Mouse (Mus musculus): ENCODE measurements around the gene S100a4. TPM values are rescaled to one million over a fixed set of nuclear protein-coding genes. Genes with fewer than 3 reads are reported as not detected.

The S100a4 gene
- polyA plus RNA-seq, 1 experiment, result 16.9 TPM

DNA sequence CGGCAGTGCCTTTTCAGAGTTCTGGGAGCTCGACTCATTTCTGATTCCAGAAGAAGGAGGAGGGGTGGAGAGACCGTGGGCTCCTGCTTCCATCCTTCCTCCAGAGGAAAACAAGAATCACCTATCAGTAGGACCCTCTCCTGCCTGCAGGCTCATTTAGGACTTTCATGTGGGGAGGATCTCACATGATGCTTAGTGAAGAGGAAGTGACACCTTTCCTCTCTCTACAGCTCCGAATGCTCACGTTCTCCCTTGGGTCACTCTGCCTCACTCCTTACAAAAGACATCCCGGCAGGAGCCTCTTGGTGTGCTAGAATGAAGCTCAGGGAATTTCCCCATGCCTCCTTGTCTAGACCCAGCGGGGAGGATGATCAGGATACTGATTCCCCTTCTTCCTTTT, 18.0 kb downstream of the S100a4 start:
- TF ChIP-seq POLR2A (IDR thresholded peaks at IDR 0.05; ENCODE audit: low read depth, low read length), result no peak
- TF ChIP-seq CTCF (conservative IDR thresholded peaks at IDR 0.05; ENCODE audit: insufficient read depth, insufficient read length, low read depth, low read length), result no peak
- WGBS, result 57% methylated on average over 7 of the region's 7 CpGs
- Histone ChIP-seq H3K27ac (ENCODE audit: insufficient read depth, low read depth, low read length) (no peak overlapping the region), H3K36me3 (ENCODE audit: control insufficient read depth, insufficient read depth, low read length) (no peaks in the 10 kb centered on the region), H3K4me3 (ENCODE audit: insufficient read depth, low read depth, low read length) (no peak overlapping the region), H3K27me3 (replicated peaks; ENCODE audit: control insufficient read depth, insufficient read depth, low read length) (no peaks in the 10 kb centered on the region), H3K4me1 (ENCODE audit: control insufficient read depth, insufficient read depth, low read length) (no peaks in the 10 kb centered on the region)
- DNase-seq, result no peak

DNA sequence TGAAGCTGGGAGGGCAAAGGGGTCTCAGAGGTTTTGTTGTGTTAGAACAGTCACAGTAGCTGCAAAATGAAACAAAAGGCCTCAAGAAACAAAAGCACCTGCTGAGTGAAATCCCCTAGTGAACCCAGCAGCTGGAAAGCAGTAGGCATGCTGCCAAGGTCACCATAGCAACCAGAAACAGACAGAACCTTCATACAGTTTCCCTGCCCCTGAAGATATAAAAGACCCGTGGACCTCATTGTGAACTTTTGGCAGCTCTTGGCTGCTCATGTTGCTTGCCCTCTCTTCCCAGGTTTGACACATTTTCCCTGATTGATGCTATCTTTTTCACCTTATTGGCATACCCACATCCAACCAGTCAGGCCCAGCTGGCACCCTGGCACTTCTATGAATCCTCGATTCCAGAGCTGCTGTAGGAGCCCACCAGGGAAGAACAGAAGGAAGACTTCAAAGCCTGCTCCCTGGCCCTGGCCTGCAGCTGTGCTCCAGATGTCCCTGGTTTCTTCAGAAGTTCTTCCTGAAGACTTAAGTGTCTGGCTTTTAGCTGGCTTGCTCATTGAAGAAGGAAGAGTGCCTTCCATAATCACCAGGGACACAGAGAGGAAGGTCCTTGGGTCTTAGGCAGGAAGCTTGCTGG, 20.0 kb downstream of the S100a4 start:
- H3K36me3 ChIP-seq (ENCODE audit: control insufficient read depth, insufficient read depth, low read length), result no peaks in the 10 kb centered on the region
- DNase-seq, result peak; percentile 38
- H3K27me3 ChIP-seq (replicated peaks; ENCODE audit: control insufficient read depth, insufficient read depth, low read length), result no peaks in the 10 kb centered on the region
- 18% methylated on average over 2 of the region's 2 CpGs for WGBS
- no peak overlapping the region for H3K4me3 ChIP-seq (ENCODE audit: insufficient read depth, low read depth, low read length)
- no peak for TF ChIP-seq POLR2A (IDR thresholded peaks at IDR 0.05; ENCODE audit: low read depth, low read length)
- no peak for TF ChIP-seq CTCF (conservative IDR thresholded peaks at IDR 0.05; ENCODE audit: insufficient read depth, insufficient read length, low read depth, low read length)
- no peaks in the 10 kb centered on the region for H3K4me1 ChIP-seq (ENCODE audit: control insufficient read depth, insufficient read depth, low read length)
- H3K27ac ChIP-seq (ENCODE audit: insufficient read depth, low read depth, low read length), result no peak overlapping the region

DNA sequence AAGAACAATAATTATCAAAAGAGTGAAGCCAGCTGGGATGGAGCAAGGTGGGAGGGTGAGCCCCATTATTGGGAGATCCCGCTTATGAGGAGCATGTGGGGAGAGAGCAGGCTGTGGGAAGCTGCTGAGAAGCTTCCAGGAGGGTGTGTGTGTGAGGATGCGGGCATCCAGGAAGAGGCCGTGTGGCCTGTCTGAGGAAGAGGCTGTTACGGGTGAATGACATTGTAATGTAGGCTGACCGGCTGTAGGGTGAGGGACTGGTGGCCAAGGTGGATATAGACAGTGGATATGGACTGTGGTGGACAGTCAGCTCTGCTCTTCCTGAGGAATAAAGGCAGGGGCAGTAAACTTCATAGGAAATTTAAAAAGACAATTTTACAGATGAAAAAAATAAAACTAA, 21.9 kb downstream of the S100a4 start:
- WGBS, result 73% methylated on average over 5 of the region's 5 CpGs
- H3K27ac ChIP-seq (ENCODE audit: insufficient read depth, low read depth, low read length), result no peak overlapping the region
- no peaks in the 10 kb centered on the region for H3K27me3 ChIP-seq (replicated peaks; ENCODE audit: control insufficient read depth, insufficient read depth, low read length)
- DNase-seq, result no peak
- H3K4me3 ChIP-seq (ENCODE audit: insufficient read depth, low read depth, low read length), result no peak overlapping the region
- H3K4me1 ChIP-seq (ENCODE audit: control insufficient read depth, insufficient read depth, low read length), result no peaks in the 10 kb centered on the region
- no peak for TF ChIP-seq CTCF (conservative IDR thresholded peaks at IDR 0.05; ENCODE audit: insufficient read depth, insufficient read length, low read depth, low read length)
- TF ChIP-seq POLR2A (IDR thresholded peaks at IDR 0.05; ENCODE audit: low read depth, low read length), result no peak
- H3K36me3 ChIP-seq (ENCODE audit: control insufficient read depth, insufficient read depth, low read length), result no peaks in the 10 kb centered on the region

DNA sequence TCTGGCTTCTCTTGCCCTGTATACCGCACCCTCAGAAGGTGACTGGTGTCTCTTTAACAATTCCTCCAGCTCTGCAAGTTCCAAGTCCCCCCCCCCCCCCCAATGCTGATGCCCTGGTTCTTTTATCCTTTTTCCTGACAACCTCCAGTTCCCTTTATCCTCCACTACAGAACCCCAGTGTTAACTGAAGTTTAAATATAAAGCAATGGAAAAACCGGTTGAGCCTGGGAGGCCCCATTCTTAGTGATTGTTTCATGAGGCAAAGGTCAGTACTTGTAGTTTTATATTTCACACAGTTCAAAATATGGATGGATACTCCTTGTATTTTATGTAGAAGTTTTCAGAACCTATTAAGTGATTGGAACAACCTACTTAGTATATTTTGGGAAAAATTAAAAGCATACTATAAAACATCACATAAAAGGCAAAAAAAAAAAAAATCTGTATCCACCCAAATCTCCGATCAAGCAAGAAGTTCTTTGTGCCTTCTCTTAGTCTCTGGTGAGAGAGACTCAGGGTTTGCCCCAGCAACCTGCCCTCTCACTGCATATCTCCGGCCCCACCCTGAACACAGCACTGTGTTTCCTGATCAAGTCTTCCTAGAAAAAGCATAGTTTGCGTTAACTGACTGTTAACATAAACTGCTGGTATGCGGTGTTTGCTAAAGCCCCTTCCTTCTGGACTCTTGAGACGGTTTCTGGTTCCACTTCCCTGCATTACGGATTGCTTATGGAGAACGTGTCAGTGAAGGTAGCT, 22.9 kb downstream of the S100a4 start:
- no peak for TF ChIP-seq CTCF (conservative IDR thresholded peaks at IDR 0.05; ENCODE audit: insufficient read depth, insufficient read length, low read depth, low read length)
- TF ChIP-seq POLR2A (IDR thresholded peaks at IDR 0.05; ENCODE audit: low read depth, low read length), result no peak
- Histone ChIP-seq H3K4me1 (ENCODE audit: control insufficient read depth, insufficient read depth, low read length) (no peaks in the 10 kb centered on the region), H3K4me3 (ENCODE audit: insufficient read depth, low read depth, low read length) (no peak overlapping the region), H3K27ac (ENCODE audit: insufficient read depth, low read depth, low read length) (no peak overlapping the region), H3K36me3 (ENCODE audit: control insufficient read depth, insufficient read depth, low read length) (no peaks in the 10 kb centered on the region), H3K27me3 (replicated peaks; ENCODE audit: control insufficient read depth, insufficient read depth, low read length) (no peaks in the 10 kb centered on the region)
- 67% methylated on average over 9 of the region's 9 CpGs for WGBS
- no peak for DNase-seq

DNA sequence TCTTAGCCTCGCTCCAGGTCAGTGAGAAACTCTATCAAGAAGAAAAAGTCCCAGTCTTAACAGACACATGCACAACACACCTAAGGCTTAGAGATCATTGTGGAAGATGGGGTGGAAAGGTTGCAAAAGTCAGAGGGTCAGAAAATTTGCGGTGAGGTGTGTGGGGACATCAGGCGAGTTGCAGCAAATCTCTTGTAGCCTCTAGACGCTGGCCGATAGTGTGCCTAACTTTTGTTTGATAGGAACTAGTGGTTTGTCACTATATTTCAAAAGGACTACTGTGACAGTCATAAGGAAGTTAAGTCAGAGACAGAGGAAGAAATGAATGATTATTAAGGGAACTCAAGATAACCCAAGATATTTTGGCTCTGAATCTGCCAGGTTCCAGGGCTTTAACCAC, 23.8 kb downstream of the S100a4 start:
- DNase-seq, result no peak
- WGBS, result 93% methylated on average over 5 of the region's 5 CpGs
- no peaks in the 10 kb centered on the region for H3K27me3 ChIP-seq (replicated peaks; ENCODE audit: control insufficient read depth, insufficient read depth, low read length)

DNA sequence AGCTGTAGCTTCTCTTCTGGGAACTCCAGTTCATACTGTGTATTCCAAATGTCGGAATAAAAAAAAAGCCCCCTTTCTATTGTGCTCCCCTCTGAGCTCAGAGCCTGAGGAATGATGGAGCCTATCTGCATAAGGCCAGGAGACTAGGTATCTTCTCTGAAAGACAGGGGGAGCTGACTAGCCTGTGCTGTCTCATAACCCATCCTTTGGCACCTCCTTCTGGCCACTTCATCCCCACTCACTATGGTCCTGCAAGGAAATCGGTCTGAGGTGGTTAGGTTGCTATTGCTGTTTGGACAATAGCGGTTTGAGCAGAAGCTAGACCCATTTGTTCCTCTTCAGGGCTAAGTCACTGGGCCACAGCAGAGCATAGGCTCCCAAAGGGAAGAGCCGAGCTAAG, 24.2 kb downstream of the S100a4 start:
- DNase-seq, result no peak
- 66% methylated on average over 4 of the region's 4 CpGs for WGBS
- no peak overlapping the region for H3K27ac ChIP-seq (ENCODE audit: insufficient read depth, low read depth, low read length)
- TF ChIP-seq POLR2A (IDR thresholded peaks at IDR 0.05; ENCODE audit: low read depth, low read length) (no peak), CTCF (conservative IDR thresholded peaks at IDR 0.05; ENCODE audit: insufficient read depth, insufficient read length, low read depth, low read length) (peak; percentile 60)
- no peaks in the 10 kb centered on the region for H3K27me3 ChIP-seq (replicated peaks; ENCODE audit: control insufficient read depth, insufficient read depth, low read length)
- H3K4me1 ChIP-seq (ENCODE audit: control insufficient read depth, insufficient read depth, low read length), result no peaks in the 10 kb centered on the region
- H3K4me3 ChIP-seq (ENCODE audit: insufficient read depth, low read depth, low read length), result no peak overlapping the region
- H3K36me3 ChIP-seq (ENCODE audit: control insufficient read depth, insufficient read depth, low read length), result no peaks in the 10 kb centered on the region

More for the DNA sequence above, 23.8 kb downstream of the S100a4 start:
- Histone ChIP-seq H3K4me1 (ENCODE audit: control insufficient read depth, insufficient read depth, low read length) (no peaks in the 10 kb centered on the region), H3K27ac (ENCODE audit: insufficient read depth, low read depth, low read length) (no peak overlapping the region), H3K36me3 (ENCODE audit: control insufficient read depth, insufficient read depth, low read length) (no peaks in the 10 kb centered on the region), H3K4me3 (ENCODE audit: insufficient read depth, low read depth, low read length) (no peak overlapping the region)
- TF ChIP-seq POLR2A (IDR thresholded peaks at IDR 0.05; ENCODE audit: low read depth, low read length), result no peak
- TF ChIP-seq CTCF (conservative IDR thresholded peaks at IDR 0.05; ENCODE audit: insufficient read depth, insufficient read length, low read depth, low read length), result no peak

DNA sequence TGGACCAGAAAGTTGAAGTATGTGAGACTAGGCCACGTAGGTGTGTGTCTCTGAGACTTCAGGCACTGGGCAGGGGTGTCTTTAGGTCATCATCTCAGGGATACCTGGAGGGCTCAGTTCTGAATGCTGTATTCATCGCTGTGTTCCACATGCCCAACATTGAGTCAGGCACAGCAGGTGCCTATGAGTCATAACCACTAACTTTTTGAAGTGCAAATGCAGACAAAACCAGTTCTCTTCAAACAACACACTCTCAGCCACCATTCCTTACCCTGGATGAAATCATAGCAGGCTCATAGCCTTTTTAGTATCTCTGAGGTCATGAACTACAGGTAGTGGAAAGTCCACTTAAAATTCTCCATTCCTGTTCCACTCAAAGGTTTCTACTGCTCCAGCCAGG, 25.7 kb downstream of the S100a4 start:
- Histone ChIP-seq H3K4me3 (ENCODE audit: insufficient read depth, low read depth, low read length) (no peak overlapping the region), H3K36me3 (ENCODE audit: control insufficient read depth, insufficient read depth, low read length) (no peaks in the 10 kb centered on the region), H3K27me3 (replicated peaks; ENCODE audit: control insufficient read depth, insufficient read depth, low read length) (no peaks in the 10 kb centered on the region), H3K27ac (ENCODE audit: insufficient read depth, low read depth, low read length) (no peak overlapping the region), H3K4me1 (ENCODE audit: control insufficient read depth, insufficient read depth, low read length) (no peaks in the 10 kb centered on the region)
- WGBS, result 81% methylated on average over 2 of the region's 2 CpGs
- TF ChIP-seq CTCF (conservative IDR thresholded peaks at IDR 0.05; ENCODE audit: insufficient read depth, insufficient read length, low read depth, low read length) (no peak), POLR2A (IDR thresholded peaks at IDR 0.05; ENCODE audit: low read depth, low read length) (no peak)
- DNase-seq, result no peak
